Mouse (Mus musculus) thymus, postnatal 25 days (tissue): ENCODE results near the gene Arhgap15.

Source experiments
- DNase-seq: peaks from one replicate; pipeline ENCODE4 v3.0.0; 2022

Arhgap15 gene

DNA sequence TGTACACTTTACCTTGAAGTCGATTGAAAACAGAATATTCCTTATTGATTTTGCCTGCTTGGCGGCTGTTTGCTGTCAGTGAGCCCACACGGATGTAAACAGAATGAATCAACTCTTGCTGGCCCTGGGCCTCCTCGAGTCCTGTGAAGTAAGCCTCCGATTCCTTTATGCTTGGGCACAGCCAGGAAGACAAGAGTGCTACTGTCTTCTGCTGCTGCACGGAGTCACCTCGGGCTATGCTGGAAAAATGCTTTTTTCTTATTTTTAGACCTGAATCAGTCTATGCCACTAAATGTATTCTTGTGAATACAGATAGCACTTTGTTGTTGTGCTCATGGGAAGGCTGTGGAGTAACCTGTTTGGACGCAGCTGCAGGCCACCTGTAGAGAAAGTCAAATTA, 469.7 kb downstream of the Arhgap15 start:
- no peak for DNase-seq

DNA sequence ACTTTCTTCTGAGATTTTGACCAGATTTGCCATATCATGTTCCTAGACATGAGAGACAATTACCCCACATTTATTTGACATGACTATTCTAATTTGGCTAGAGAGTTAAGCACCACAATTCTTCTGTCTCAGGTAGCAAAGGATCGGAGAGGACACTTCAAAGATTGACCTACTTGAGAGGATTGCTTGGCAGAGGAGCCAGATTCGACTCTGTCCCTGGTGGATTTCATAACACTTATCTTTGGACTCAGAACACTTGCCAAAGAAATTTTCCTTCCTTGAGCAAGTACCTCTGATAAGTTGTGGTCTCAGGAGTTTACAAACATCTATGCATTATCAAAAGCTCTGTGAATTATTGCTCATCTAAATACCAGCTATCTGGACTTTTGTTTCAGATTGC, 473.1 kb downstream of the Arhgap15 start:
- no peak for DNase-seq

DNA sequence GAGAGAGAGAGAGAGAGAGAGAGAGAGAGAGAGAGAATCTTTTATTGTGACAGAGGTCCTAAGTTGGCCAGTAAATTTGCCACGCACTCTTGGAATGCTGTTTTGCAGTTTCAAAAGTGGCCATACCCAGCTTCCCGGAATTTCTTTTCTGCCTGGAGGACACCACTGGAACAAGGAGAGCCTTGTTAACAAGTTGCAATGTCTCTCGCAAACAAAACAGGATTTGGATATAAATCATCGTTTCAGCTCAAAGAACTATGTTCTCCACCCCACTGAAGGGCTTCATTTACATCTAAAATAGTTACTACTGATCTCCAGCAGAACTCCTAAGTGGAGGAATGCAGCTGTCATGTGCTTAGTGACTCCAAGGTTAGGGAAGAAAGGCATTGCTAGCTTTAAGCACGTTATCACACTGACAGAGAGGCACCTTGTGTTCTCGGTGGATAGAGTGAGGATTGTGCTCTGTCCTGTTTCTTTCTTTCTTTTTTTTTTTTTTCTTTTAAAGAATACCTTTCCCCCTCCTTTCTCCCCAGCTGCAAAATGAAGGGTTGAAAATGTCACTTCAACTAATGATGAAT, 473.6 kb downstream of the Arhgap15 start:
- no peak for DNase-seq

DNA sequence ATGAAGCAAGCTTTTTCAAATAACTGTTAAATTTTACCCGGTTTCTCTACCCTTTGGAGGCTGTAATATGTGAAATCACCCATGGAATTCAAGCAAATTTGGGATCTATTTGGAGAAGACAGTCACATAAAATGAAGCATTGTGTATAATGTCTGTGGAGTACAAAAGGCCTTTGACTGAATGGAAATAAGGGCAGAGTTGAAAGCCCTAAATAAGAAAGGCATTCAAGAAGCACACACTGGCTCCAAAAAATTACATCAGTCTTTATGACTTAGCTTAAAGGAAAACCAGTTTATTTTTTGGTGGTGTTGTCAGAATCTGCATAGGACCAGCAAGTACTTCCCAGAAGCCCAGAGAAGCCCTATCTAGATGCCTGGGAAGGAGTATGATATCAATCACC, 486.2 kb downstream of the Arhgap15 start:
- no peak for DNase-seq

DNA sequence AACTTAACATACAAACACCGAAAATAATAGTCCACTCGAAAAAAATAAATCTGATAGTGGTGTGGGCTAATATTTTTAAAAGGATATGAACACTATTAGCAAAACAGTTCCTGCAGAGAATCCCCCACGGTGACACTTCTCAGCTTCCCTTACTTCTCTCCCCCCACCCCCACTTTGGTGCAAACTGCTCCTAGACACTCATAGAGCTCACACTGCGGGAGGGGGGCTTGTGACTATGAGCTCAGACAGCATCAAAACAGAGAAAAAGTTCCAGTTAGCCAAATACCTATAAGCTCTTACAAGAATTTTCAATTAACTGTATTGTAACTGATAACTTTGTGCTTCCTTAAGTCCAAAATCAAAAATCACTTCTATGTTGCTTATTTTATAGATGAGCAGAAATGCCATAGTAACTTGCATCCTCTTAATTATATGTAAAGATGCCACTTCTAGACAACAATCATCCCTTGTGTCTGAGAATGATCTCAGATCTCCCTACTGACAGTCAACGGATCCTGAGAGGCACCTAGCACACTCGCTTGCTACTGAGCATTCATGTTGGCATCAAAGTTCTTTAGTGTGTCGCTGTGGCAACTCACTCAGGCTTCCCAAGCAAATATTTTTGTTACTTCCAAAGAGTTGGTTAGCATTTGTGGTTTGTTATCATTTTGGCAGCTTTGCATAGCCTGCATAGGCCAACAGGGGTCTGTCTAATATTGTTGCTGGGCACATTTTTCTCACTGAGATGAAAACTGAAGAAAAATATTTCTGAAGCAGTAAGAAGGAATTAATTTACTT, 493.2 kb downstream of the Arhgap15 start:
- DNase-seq: no peak

DNA sequence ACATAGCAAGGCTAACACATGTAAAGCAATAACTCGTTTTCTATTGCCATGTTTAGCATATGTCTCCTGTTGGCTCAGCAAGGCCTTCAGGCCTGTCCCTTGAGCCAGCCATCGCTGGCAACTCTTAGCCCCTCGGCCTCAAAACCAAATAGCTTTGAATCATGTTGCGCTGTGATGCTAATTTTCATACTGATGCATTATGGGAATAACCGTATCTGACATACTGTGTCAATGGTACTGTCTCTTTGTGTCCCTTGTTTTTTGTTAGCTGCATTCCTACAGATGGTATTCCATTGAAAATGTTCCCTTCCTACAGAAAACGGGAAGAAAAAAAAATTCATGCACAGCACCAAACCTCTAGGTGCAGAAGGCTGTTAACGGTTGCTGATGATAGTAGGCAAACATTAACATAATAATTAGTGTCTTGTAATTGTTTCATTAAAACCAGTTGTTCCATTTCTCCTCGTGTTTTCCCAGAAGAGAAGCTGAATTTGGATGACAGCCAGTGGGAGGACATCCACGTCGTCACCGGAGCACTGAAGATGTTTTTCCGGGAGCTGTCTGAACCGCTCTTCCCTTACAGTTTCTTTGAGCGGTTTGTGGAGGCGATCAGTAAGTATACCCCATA, 494.1 kb downstream of the Arhgap15 start:
- no peak for DNase-seq

DNA sequence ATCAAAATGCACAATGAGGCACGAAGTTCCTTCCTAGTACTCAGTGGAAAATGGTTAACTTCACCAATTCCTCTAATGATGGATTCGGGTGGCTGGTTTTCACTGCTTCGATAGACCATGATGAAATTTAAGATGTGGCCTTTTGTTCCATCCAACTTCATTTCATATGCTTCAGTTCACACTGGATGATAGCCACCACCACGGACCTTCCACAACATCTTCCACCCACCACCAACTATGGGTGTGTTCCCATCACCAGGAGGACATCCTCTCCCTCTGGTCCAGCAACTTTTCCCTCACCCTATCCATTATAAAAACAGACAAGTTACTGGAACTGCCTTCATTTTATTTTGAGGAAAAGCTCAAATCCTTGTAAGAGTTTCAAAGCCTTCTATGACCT, 506.7 kb downstream of the Arhgap15 start:
- DNase-seq: no peak

DNA sequence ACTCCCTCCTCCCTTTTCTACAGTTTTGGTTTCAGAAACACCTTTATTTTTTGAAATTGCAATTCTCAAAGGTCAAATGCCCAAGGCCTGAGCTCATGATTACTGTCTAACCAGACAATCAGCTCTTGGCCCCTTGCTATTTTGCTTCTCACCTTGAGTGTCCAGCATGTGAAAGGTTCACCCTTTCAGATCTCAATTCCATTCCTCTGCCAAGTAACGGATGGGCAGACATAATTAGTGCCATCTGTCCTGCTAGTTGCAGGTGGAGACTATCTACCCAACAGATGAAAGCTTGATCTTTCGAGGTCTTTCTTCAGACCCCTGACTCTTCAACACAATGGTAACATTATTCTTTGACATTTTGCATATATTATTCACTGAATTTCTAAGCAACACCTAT, 509.3 kb downstream of the Arhgap15 start:
- no peak for DNase-seq

DNA sequence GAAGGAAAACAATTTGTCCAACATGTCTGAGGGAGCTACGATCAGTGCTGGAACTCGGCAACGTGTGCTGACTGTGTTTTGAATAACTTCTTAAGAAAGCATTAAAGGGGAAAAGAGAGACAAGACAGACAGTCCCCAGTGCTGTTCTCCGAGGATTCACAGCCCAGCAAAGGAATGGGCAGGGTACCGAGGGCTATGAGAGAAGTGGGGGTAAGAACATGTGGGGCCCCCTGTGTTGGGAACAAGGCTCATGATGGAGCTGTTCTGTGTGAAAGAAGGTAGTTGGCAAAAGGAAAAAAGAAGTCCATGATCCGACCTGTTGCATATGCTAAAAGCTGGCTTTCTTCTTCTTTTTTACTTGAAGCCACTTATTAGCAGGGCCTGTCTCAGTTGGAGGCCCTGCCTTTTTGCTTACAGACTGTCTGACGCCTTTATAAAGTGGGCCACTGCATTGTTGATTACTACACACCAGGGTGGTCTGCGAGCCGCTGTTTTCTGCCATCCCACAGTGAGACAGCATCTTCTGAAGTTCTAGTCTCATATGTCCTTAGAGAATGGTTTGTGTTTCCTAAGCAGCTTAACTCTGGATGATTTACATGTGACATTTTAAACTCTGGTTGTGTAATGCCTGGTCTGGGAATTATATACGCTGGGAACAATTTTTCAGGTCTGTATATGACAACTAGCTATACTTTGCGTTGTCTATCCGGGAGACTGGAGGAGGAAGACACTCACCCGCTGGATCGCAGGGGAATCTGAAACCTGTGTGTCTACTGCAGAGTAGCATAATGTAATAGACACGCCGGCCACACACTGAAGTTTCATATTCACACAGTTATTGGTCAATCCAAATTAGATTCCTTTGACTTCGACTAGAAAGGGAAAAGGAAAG, 523.1 kb downstream of the Arhgap15 start:
- no peak for DNase-seq

DNA sequence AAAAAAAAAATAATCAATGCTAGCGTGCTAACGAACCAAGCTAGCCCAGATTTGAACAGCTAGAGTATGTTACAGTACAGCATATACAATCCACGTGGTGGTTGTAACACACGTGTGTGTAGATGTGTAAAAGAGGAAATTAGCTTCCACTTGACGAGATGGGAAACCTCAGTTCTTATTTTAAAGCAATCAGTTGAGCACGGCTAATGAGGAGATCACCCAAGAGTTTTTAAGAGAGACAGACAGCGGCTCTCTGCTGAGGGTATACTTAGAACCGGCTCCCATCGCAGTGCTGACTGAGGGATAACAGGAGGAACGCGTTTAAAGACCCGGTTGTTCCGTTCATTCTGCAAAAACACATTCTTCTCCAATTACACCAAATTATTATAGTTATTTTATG, 524.0 kb downstream of the Arhgap15 start:
- no peak for DNase-seq

DNA sequence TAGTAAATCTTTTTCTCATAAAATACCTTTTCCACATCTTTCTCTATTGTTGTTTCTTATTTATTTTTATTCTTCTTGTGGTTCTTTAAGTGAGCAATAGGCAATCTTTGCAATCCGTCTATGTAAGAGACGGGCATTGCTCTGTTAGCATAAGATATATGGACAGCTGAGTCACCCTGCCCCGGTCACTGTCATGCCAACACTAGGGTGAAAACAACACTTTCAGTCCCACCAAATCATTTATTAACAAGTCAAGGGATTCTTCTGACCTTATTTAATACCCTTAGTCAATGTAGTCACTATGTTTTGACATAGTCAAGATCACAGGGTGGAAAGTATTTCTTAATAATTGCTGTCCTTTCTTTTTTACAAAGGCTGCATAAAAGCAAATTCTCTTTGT, 525.8 kb downstream of the Arhgap15 start:
- no peak for DNase-seq

DNA sequence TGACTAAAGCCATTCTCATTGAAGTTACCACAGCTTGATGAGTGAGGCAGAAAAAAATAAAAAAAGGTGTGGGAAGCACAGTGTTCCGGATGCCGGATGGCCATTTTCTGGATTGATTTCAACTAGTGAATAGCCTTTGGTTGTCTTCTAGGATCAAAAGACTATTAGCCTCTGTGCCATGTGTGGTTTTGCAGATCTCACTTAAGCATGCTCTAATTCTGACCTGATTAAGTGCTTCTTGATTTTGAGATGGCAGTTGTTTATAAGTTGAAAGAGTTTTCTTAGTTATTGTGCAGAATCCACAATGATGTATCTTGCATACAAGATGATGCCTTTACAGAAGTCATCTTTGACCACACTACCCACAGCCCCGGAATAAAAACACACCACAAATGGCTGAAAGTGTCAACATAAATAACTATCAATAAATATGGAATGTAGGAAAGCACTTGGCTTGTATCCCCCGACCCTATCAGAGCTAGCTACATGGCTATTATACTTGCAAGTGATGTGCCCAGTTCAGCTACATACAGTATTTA, 537.6 kb downstream of the Arhgap15 start:
- DNase-seq: no peak

DNA sequence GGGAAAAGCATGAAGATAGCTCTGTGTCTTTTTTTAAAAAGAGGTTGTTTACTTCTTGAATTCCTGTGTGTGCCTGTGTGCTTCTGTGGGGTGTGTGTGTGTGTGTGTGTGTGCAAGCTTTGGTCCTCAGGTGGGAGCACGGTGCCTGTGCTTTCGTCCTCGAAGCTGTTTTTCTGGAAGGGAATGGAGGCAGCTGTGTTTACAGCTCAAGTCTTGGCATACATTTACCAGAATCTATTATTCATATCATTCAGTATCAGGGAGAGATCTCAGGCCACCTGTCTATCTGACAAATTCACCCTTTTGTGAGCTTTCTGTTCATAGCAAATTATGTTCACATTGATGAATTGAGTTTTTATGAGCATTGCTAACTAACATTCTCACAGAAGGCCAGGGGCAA, 550.5 kb downstream of the Arhgap15 start:
- no peak for DNase-seq

DNA sequence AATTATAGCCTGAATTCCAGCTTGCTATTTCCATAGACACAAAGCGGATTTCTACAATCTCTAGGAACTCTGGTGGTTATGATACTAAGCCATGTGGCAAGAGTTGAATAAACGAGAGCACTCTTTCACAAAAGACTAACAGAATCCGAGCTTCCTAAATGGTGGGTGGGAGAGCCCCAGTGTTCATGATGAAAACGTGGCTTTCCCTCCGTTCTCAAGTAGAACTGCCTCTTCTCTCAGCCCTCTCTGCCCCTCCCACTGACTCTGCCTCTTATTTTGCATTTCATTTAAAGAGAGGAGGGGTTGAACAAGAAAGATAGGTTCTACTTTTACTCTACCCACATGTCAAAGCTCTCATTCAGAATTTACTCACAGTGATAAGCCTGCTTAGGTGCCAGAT, 551.3 kb downstream of the Arhgap15 start:
- no peak for DNase-seq

DNA sequence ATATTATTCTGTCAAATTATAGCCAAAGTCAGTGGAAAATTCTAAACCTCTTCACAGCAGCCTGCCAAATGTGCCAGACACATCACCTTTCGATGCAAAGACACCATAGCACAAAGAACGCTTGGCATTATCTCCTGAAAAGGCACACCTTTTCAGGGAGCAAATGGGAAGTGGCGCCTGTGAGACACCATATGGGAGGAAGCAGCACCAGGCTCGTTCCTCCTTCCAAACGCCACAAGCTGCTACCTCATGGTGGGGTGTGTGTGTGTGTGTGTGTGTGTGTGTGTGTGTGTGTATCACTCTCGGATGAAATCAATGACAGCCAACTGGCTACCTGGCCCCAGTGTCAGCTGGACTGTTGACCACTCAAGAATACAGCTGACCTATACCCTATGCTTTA, 551.8 kb downstream of the Arhgap15 start:
- DNase-seq: no peak

DNA sequence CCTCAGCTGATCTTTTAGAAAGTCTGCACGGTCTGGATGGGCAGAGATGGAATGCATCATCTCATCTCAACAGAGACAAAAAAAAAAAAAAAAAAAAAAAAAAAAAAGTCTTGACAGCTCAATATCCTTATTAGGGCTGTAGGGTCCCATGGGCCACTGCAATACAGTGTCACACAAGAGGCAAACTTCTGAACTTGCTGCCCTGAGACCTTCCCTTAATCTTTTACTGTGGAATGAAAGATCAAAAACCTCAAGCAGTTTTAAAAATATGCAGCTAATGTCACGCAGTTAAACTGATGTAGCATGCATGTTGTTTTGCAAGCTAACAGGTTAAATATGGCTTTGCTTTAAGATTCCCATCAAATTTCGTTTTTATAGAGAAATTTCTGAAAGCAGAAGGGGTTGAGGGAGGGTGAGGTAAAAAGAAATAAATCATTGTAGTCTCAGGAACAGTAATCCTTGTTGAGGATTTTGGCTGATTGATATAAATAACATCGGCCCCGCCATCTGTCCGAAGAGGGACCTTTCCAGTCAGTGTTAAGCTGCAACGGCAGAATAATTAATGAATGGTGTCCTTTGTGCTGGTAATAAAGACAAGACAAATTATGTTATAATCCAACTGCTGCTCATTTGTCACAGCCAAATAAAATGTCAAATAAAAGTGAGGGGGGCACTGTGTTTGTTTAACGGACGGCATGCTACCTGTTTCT, 555.8 kb downstream of the Arhgap15 start:
- DNase-seq: no peak

DNA sequence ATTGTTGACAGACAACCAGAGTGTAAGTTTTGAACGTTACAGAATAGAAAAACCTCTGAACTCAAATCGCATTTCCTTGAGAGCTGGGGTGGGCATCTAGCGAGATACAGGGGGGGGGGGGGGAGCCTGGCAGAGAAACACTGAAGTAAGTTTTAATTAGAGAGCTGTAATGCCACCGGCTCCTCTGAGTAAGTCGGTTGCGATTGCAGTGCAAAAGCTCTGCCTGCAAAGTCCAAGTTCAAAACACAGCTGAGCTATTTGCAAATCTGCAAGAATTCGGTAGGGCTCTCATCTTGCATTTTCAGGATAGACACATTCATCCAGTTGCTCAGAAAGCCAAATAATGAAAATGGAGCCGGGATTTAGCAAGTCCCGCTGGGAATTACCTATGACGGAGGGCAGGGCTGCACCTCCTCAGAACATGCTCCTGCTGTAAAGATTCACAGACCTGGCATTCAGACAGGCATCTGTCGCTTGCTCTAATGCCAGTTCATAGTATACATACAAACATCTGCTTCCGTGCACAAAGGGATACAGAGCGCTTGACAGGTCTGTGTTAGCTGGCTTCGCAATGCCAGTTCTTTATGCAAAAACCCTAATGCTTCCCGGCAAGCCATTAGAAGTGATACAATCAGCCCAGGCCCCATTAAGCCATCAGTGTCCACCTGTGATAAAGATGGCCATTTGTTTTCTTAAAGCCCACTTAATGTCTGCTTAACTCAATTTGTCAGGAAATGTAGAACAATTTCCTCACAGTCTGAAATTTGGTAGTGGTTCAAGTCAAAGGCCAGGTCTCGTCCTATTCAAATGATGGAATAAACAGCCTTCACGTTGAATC, 556.6 kb downstream of the Arhgap15 start:
- no peak for DNase-seq

DNA sequence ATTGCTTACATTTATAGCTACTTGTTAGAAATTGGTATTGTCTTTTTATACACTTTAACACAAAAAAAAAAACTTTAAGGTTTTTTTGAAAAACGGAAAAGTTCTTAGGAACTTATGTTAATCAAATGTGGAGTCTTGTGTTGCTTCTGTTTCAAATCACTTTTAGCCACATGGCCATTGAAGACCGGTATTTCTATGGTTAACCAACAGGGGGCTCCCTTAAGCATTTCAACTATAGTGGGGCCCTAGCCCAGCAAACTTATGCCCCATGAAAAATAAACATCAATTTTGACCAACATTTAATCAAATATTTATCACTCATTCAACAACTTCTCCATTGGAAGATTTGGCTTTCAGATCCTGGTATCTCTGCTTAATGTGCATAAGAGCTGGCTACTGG, 557.5 kb downstream of the Arhgap15 start:
- DNase-seq: no peak

DNA sequence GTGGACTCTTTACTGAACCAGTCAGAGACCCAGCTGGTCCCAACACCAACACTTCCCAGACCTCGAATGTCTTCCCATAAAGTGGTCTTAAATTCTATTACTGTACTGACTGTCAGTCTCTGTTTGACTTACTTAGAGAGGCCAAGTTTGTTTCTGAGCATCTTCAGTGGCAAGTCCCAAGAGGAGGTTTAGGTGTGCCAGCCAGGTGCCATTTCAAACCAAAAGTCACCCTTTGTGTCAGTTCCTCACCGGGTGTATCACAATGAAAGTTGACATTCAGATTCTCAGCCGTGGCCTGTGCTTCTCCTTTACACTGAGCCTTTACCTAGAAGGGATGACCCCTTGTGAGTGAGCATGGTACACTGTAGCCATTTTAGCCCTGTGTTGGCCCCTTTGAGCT, 560.5 kb downstream of the Arhgap15 start:
- DNase-seq: no peak

DNA sequence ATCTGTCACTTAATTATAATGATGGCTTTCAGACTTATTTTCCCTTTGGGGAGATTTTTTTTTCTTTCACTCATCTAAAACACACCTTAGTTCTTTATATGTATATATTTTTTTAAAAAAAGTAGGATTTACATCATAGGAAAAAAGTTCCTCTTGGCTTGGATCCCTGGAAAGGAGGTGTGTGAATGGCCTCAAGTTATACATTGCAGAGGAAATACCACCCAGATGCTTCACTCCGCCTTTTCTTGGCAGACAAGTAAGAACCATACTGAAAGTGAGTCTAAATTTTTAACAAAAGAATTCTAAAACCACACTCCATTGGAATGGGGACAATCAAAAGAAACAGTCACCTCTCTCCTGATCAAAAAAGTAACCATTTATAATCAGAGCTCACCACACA, 560.9 kb downstream of the Arhgap15 start:
- no peak for DNase-seq

DNA sequence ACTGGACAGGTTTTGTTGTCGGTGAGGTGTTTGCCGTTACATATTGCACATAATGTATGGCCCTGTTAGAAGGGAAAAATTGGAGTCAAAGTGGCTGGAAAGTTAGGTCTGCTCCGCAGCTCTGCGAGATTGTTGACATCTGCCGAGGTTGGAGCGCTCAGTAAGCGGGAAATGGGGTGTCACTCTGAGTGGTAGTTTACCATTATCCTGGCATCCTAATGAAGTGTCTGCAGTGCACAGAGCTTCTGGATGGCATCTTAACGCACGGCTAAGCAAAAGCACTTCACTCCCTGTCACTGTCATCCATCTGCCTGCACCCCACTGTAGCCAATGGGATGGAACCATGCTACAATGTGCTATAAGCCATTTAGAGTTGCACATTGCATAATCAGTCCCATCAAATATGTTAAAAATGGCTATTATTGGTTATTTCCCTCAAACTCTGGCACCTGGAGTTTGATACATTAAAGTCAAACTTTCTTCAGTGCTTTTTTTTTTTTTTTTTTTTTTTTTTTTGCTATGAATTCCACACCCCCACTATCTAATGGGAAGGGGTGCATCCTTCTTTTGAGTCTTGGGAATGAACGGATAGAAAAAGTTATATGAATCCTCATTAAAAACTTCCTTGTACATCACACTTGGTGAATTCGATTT, 561.6 kb downstream of the Arhgap15 start:
- no peak for DNase-seq
